Mouse (Mus musculus): ENCODE measurements around the gene Me3. TPM values are rescaled to one million over a fixed set of nuclear protein-coding genes. Genes with fewer than 3 reads are reported as not detected.

The Me3 gene
- total RNA-seq, 1 experiment from 2014 or later = 36.0 TPM

DNA sequence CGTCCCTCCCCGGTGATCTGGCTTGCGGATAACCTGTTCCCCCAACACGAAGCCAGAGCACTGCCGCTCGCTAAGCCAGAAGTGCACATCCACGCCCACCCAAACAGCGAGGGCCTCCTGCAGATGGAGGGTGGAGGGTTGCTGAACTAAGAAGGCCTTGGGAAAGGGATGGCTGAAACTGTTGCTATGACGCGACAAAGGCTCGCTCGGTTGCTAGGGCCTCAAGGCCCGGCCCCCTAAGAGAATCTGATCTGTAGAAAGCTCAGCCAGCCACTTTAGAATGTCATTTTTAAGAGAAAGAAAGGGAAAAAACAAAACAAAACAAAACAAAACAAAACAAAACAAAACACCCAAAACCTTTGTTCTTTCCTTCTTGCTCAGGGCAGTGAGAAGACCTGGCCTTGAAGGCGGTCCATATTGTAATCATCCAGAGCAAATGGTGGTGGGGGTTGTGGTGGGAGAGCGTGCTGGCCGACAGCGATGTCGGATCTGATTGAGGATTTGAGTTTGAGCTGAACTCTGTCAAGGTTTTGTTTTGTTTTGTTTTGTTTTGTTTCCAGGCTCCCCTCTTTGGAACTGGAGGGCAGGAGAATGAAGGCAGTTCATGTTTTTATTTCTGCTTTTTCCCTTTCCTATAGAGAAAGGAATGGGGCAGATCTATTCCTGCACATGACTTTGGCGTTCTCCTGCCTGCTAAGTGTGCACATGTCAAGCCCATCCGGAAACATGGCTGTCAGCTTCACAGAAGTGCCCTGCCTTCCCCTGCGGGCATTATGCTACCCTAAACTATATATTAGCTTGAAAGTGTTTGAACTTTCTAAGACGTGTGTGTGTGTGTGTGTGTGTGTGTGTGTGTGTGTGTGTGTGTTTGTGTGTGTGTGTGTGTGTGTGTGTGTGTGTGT is 271.5 kb downstream of the Me3 start, which contains the start of gene Ccdc81:
Gene Ccdc81, minus strand, starts transcription at position 188 of the 902 bp plus-strand sequence.
- peak; percentile 42 for DNase-seq

Other genes starting within 250 kb of the Me3 start
- gene Tmem135, start 228.2 kb upstream of the Me3 start, total RNA-seq (2021) = 106 and 108 TPM in 2 replicates
- 64.1 and 71.0 TPM in 2 replicates for gene Fzd4, start 228.0 kb upstream of the Me3 start, total RNA-seq (2021)
- 20.0 and 20.5 TPM in 2 replicates for gene Prss23, start 105.2 kb upstream of the Me3 start, total RNA-seq (2021)